Mouse (Mus musculus) embryo, embryonic 11 days (tissue): Measurements from ENCODE around the gene Nr1d1.
A peak's percentile ranks its signal among the peaks of the same experiment; 100 is the strongest.

Experiments
- DNase-seq: peaks from one replicate; pipeline ENCODE4 v3.0.0-alpha.2; 2015

Gene Nr1d1

GRCm38 (mm10) chr11:98787691-98788090, 12.6 kb upstream of the Nr1d1 start:
- DNase-seq: peak; percentile 35

DNA sequence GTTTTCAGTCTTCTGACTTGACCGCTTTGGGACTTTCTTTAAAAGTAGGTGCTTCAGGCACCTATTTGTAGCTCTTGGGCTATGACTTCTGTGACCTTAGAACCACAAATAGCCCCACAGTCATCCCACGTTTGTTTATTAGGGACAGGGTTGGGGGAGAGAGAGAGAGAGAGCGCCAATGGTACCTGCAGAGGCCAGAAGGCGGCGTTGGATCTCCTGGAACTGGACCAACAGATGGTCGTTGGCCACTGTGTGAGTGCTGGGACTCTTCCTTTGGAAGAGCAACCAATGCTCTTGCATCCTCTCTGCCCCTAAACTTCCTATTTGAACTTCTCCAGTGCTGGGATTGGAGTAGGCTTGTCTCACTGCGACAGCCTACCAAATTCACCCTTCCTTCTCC, 12.1 kb upstream of the Nr1d1 start:
- no peak for DNase-seq

DNA sequence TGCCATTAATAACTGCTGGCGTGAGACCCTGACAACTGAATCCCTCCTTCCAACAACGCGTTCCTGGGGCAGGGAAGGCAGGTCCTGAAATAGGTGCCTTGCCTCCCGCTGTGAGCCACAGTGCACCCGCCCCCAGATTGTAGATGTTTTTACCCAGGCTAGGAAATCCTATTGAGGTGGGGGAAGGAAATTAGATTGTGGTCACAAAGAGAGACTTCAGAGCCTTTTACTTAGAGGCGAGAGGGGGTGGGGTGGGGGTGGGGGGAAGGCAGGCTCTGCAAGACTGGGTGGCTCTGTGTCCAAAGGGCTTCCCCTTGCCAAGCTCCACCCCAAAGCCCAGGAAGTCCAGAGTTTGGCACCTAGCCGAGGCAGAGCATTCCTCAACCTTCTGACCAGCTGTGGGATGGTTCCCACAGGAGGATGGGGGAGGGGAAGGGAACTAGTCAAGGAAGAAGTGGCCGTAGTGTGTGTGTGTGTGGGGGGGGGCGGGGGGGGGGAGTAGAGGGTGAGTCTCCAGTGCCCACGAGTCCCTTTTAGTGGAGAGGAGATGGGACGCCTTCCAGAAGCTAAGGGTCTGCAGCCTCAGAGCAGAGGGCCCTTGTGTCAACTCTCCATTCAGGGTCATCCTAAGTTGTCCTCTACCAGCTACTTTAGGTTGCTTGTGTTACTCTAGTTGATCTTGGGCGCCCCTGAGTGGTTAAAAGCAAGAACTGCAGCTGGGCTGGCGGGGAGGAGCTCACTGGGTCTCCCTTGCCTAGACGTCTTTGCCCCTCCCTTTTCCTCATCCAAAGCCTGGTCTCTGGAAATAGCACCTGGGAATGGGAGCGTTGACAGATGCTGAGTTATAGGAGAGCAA, 11.5 kb upstream of the Nr1d1 start:
- DNase-seq: peak; percentile 92

- DNase-seq: peak; percentile 77
These were observed 10.7 kb upstream of the Nr1d1 start for GRCm38 (mm10) chr11:98785772-98786281.

DNA sequence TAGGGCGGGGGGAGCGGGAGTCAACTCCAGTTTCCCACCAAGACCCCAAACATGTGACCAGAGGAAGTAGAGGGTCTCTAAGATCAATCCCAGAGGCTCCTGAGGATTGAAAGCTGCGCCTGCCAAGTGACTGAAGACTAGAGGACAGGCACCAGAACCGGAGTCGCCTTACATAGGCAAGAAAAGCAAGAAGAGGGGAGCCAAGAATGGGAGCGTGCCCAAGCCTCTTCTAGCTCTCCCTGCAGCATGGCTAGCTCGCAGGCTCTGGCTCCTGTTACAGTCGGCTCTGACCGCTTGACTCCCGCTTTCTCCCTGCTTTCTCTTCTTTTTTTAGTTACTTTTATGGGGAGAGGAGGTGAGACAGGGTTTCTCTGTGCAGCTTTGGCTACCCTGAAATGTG, 10.1 kb upstream of the Nr1d1 start:
- no peak for DNase-seq

DNA sequence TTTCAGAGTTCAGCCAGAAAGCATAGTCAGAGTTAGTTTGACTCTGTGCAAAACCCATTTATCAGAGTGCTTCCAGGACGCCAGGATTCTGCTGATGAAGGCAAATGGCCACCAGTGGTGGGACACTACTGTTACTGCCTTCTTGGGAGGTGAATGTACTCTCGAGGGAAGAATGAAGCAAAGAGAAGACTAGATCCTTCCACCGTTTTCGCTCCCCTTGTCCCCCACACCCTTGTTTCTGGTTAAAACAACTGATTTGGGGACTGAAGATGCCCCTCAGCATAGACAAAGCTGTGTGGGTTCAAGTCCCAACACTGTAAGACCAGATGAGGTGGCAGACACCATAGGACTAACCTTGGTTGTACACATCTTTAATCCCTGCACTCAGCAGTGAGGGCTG, 9.0 kb upstream of the Nr1d1 start:
- DNase-seq: no peak

- peak; percentile 89 for DNase-seq
These were observed 8.1 kb upstream of the Nr1d1 start for GRCm38 (mm10) chr11:98783236-98783696.

DNA sequence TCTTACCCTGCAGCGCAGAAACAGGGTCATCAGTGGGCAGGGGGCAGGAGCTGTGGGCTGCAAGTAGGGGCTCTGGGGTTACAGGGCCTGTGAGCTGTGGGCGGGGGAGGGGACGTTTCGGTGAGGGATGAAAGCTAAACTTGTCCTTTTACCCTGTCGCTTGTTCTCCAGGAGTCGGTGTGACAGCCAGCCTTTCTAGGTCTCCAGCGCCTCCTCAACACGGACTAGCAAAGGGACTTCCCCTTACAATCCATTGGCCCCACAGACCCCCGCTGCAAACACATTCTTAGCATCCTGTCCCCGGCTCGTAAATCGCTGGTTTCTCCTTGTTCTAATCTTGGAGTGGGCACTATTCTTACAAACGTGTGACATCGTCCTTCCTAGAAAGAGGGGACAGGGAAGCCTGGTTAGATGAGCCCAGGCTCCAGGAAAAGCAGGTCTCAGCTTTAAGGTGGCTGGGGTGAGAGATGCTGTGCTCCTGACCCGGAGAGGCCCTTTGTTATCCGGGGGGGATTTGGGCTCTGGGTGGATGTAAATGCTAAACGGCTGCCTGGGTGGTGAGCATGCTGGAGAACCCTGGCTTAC, 7.6 kb upstream of the Nr1d1 start:
- DNase-seq: peak; percentile 59

GRCm38 (mm10) chr11:98781851-98782512, 6.8 kb upstream of the Nr1d1 start:
- DNase-seq: peak; percentile 76

- no peak for DNase-seq
These were observed 2.8 kb upstream of the Nr1d1 start for GRCm38 (mm10) chr11:98777888-98778287.

DNA sequence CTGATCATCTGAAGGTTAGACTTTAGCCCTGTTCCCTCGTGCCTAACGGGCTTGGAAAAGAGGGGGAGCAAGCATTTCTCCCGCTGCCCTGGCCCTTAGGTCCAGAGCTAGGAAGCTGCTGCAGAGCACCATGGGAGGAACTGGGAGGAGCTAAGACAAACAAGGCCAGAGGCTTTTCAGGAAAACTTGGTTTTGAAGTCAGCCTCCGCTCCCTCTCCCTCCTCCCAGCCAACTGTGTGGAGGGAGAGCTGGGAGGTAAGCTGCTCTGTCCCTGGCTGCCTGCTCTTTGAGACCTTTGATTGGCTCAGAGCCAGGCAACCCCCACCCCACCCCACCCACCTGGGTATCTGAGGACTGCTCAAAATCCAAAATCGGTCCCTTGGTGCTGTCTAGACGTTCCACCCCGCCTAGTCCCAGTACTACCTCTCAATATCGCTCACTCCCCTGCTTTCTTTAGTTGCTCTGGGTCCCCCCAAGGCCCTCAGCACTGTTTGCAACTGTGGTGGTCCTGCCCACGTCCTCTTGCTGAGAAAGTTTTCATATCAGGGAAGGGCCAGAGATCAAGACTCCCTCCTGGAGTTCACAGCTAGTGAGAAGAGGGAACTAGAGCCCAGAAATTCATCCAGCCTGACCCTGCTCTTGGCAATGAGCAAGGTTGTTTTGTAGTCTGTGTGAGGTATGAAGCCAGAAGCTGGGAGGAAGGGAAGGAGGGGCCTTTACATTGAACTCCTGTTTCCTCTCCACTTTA, 1.9 kb upstream of the Nr1d1 start:
- peak; percentile 79 for DNase-seq

DNA sequence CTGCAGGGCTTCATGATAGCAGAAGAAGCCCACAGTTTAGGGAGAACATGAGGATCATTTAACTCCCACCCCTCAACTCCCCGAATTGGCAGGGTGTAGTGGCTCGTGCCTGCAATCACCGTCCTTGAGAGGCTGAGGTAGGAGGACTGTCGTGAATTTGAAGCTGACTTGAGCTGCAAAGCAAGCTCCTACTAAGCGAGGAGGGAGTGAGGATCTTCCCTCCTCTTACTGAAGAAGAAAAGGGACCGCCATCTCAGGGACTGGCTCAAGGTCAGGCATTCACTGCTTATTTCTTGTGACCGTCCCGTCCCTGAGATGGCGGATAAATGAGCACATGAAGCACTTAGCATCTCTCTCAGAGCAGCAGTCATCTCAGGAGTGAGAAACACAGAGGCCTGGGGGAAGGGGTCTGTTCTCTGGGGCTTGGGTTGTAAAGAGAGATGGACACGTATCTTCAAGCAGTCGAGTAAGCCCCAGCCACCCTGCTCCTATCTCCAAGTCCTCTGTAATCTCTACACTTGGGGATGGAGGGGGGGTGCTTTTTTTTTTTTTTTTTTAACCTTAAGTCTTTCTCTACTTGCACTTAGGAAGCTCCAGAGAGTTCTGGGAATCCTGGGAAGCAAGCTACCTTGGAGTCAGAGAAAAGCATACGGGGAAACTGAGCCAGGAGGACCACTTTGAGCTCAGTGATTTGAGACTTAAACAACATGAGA, 1.1 kb upstream of the Nr1d1 start:
- no peak for DNase-seq

DNA sequence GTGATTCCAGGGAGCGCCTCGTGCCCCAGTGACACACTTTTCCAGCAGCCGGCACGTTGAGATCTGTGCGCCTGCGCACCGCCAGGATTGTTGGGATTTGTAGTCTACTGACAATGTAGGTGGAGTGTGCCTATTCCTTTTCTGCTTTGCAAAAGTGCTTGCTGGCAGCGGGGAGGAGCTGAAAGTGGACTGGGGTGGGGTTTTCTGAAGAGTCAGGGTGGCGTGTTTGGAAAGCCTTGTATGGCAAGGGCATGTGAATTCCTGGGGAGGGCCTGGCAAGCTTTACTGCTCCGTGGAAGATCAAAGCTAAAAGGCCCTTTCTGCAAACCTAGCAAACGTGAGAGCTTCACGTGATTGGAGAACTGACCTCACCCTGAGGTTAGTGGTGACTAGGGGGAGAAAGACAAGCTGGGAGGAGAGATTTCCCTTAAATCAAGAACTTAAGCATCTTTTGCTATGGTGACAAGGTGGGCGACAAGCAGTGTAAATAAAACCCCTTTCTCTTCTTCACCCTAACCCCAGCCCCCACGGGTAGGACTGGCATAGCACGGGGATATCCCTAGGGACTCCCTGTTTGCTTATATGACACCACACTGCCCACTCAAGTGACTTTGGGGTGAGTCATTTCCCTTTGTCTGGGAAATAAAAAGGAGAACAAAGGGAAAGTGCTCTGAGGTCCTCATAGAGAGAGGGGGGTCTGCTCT, 367 bp upstream of the Nr1d1 start:
- peak; percentile 95 for DNase-seq

- DNase-seq: peak; percentile 97
These were observed 1.4 kb downstream of the Nr1d1 start for GRCm38 (mm10) chr11:98773635-98774295.

GRCm38 (mm10) chr11:98772667-98773171, 2.4 kb downstream of the Nr1d1 start:
- no peak for DNase-seq

DNA sequence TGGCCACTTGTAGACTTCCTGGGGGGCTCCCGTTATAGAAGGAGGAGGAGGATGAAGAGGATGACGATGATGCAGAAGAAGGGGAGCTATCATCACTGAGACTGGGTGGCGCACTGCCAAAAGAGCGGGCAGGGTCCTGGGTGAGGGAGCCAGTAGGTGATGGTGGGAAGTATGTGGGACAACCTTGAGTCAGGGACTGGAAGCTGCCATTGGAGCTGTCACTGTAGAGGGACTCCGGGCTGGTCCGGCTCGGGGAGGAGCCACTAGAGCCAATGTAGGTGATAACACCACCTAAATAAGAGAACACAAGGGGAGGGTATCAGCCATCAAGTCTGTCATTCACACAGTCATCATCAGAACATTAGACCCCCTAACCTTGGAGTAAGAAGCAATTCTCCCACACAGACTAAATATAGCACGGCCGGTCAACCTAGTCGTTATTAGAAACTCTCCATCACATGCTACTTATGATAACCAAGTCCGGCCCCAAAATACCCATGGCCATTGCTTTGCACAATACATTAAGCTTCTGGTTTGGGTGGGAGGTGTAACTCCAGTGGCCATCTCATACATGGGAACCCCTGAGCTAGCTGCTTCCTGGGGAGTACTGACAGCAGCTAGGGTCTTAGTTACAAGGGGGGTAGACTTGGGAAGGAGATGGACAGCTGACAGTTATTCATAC, 3.1 kb downstream of the Nr1d1 start:
- no peak for DNase-seq

GRCm38 (mm10) chr11:98771131-98771530, 4.0 kb downstream of the Nr1d1 start:
- no peak for DNase-seq

GRCm38 (mm10) chr11:98770096-98770975, 4.8 kb downstream of the Nr1d1 start:
- DNase-seq: no peak
